Mouse (Mus musculus) heart, embryonic 16.5 days (tissue): Measurements from ENCODE around the gene Plet1. TPM values are rescaled to one million over a fixed set of nuclear protein-coding genes. Genes with fewer than 3 reads are reported as not detected.

Experiments used
- ATAC-seq: fragments of 200-750 bp; cut with Nextera tagmentation; replicated peaks from 2 replicates; pipeline ENCODE4 v1.8.0; 2017; ENCODE audit warnings: moderate number of reproducible peaks; ENCODE audit not compliant: insufficient read depth, low FRiP score; ENCODE audit errors: extremely low read depth
- H3K27ac ChIP-seq: fragments of 300-500 bp; sonication (generic); 2 replicates; pipeline ENCODE4 v1.5.1; 2014; ENCODE audit warnings: mild to moderate bottlenecking, low read length, control low read depth, moderate library complexity
- H3K27me3 ChIP-seq: fragments of 300-500 bp; sonication (generic); 2 replicates; pipeline ENCODE4 v1.6.1; 2014; ENCODE audit warnings: low read length, mixed read lengths; ENCODE audit not compliant: control insufficient read depth, insufficient read depth
- H3K36me3 ChIP-seq: fragments of 300-500 bp; sonication (generic); 2 replicates; pipeline ENCODE4 v1.6.1; 2014; ENCODE audit not compliant: control insufficient read depth, insufficient read depth
- H3K4me1 ChIP-seq: fragments of 300-500 bp; sonication (generic); 2 replicates; pipeline ENCODE4 v1.6.1; 2014; ENCODE audit warnings: low read length, mixed read lengths; ENCODE audit not compliant: control insufficient read depth, insufficient read depth
- H3K4me2 ChIP-seq: fragments of 300-500 bp; sonication (generic); 2 replicates; pipeline ENCODE4 v1.6.1; 2014; ENCODE audit warnings: low read depth, mild to moderate bottlenecking, control low read depth, low read length
- H3K4me3 ChIP-seq: fragments of 300-500 bp; sonication (generic); 2 replicates; pipeline ENCODE4 v1.5.1; 2014; ENCODE audit warnings: mild to moderate bottlenecking, control low read depth, low read length
- H3K9ac ChIP-seq: fragments of 300-500 bp; sonication (generic); 2 replicates; pipeline ENCODE4 v1.6.1; 2014; ENCODE audit warnings: low read length, control low read depth
- H3K9me3 ChIP-seq: fragments of 300-500 bp; sonication (generic); replicated peaks from 2 replicates; pipeline ENCODE4 v1.6.1; 2016; ENCODE audit warnings: low read length; ENCODE audit not compliant: control insufficient read depth
- WGBS: fragments of 180-500 bp; shearing (Covaris S2); extraction: QIAGEN DNeasy Blood & Tissue Kit; methylation state at CpG from one replicate; pipeline ENCODE4 v1.1.7; 2014; 5-methylcytosine and 5-hydroxymethylcytosine counted together
- polyA plus RNA-seq: library from polyadenylated mRNA; unstranded; fragments of >200 nt; fragmentation: Nextera tagmentation; extraction: Ambion mirVana; gene quantifications from 2 replicates; pipeline ENCODE4 v1.2.1, GENCODE M21; 2015

Gene Plet1
- polyA plus RNA-seq, 1 experiment from 2014 or later = 1.7 TPM

DNA sequence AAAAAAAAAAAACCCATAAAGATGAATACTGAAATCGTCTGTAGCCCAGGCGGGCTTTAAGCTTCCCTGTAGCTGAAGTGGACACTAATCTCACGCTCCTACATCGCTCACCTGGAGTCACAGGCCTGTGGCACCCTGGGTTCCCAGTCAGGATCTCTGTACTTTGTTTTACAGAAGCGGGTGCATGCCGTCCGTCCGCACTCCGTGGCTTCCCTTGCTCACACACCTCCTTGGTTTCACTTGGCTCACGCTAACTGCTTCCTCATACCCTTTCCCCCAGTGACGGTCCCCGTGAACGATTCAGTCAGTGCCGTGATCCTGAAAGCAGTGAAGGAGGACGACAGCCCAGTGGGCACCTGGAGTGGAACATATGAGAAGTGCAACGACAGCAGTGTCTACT lies 4.5 kb downstream of the Plet1 start:
- no peaks in the 10 kb centered on the region for H3K9me3 ChIP-seq
- no peak overlapping the region for H3K4me3 ChIP-seq
- H3K9ac ChIP-seq = no peak overlapping the region
- H3K4me2 ChIP-seq = no peak overlapping the region
- H3K4me1 ChIP-seq = peaks cover 10% of the 10 kb centered on the region
- 77% methylated on average over 16 of the region's 16 CpGs for WGBS
- no peak overlapping the region for H3K27ac ChIP-seq
- no peaks in the 10 kb centered on the region; the same call in 1 of the 2 replicates for H3K27me3 ChIP-seq
- no peaks in the 10 kb centered on the region for H3K36me3 ChIP-seq
- no peak for ATAC-seq

DNA sequence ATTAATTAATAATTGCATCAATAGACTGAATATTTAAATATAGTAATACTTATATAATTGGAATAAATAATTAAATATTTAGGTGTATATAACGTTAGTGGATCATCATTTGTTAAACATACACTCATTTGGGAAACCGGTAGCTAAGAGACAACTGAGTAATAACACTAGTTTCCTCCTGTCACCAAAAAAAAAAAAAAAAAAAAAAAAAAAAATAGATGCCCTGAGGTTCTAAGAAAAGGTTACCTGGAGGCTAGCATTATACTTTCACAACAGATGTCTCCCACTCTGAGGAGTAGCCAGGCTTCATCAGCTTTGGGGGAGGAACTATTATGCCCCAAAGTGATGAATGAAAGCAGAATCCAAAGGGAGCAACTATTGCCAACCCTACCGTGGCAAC lies 5.5 kb downstream of the Plet1 start:
- H3K36me3 ChIP-seq = no peaks in the 10 kb centered on the region
- no peak for ATAC-seq
- no peak overlapping the region for H3K4me3 ChIP-seq
- H3K9ac ChIP-seq = no peak overlapping the region
- H3K9me3 ChIP-seq = no peaks in the 10 kb centered on the region
- no peak overlapping the region for H3K4me2 ChIP-seq
- peaks cover 10% of the 10 kb centered on the region for H3K4me1 ChIP-seq
- 81% methylated on average over 3 of the region's 3 CpGs for WGBS
- no peak overlapping the region for H3K27ac ChIP-seq
- H3K27me3 ChIP-seq = no peaks in the 10 kb centered on the region; the same call in 1 of the 2 replicates

DNA sequence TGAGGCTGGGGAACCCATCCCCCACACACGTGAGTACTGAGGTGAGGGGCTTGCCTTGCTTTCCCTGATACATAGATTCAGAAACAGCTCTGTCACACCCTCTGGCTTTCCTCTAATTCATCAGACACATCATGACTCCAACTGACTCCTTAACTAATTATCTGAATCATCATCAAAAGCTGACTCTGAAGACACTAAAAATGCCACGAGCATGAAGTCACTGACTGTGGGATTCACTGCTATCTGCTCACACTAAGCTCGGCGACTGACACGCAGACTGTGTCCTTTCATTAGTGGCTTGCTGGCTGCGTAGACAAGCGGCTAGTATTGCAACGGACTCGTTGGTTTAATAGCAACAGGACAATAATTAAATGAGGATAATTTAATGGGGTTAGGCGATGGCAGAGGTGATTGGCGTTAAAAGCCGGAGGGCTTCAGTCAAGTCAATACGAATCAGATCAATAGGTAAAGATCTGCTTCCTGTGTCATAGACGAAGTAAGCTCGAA lies 6.2 kb downstream of the Plet1 start:
- Histone ChIP-seq H3K4me3 (peak overlapping the region; percentile 53), H3K9me3 (no peaks in the 10 kb centered on the region), H3K4me2 (peak overlapping the region; percentile 74), H3K36me3 (no peaks in the 10 kb centered on the region), H3K27ac (no peak overlapping the region), H3K9ac (peak overlapping the region; percentile 63), H3K27me3 (no peaks in the 10 kb centered on the region), H3K4me1 (peaks cover 10% of the 10 kb centered on the region)
- 63% methylated on average over 15 of the region's 15 CpGs for WGBS
- ATAC-seq = no peak

DNA sequence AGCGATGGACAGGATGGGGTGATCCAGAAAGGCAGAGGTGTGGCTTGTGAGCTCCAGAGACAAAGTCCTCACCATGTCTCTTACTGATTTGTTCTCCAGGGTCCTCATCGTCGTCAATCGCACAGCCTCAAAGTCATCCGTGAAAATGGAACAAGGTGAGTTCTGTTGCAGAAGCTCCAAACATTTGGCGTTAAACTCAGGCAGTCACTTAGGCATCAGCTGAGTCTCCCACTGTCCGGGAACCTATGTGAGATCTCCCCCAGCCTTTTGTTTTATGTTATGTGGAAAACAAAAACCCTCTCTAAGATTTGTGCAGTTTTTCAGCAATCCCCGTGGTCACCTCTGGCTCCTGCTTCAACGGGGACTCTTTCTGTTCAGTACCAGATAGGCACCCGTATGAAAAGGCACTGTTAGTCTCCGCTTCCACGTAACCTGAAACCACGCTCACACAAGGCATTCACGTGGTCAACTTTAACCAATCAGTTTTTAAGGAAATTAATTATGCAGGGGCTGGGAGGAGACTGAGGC lies 6.7 kb downstream of the Plet1 start:
- Histone ChIP-seq H3K27me3 (no peaks in the 10 kb centered on the region), H3K4me1 (peaks cover 7% of the 10 kb centered on the region), H3K4me3 (peak overlapping the region; percentile 53), H3K9me3 (no peaks in the 10 kb centered on the region), H3K36me3 (no peaks in the 10 kb centered on the region), H3K4me2 (peak overlapping the region; percentile 74), H3K27ac (peak overlapping the region; percentile 48), H3K9ac (peak overlapping the region; percentile 63)
- peak; percentile 83 for ATAC-seq
- 17% methylated on average over 14 of the region's 14 CpGs for WGBS

DNA sequence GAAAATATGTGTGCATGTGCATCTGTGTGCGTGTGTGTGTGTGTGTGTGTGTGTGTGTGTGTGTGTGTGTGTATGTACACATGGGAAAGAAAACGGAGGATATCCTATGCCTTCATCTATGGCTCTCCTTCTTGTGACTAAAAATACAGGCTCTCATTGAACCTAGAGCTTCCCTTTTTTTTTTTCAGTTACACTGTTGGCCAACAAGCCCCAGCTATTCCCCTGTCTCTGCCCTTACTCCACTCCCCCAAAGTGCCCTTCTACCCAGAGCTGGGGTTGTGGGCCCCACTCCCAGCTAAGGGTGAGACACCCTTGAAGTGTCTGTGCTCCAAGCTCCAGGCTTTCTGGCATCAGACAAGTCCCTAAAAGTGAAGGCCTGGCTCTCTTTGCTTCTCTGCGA lies 8.6 kb downstream of the Plet1 start:
- 86% methylated on average over 3 of the region's 3 CpGs for WGBS

DNA sequence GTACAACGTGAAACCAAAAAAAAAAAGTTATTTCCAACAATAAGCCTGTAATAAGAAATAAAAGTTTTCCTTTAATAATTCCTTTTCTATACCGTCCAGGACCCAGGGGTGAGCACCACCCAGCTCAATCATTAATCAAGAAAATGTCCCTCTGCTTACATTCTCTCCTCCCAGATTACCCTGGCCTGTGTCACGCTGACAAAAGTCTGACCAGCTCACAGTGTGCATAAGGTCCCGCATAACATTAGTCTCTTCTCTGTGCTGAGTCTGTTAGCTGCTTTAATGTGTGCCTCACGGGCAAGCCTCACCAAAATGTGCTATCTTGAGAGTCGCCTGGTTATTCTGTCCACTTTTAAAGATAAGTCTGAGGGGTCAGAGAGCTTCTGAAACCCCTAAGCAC lies 11.1 kb downstream of the Plet1 start:
- no peaks in the 10 kb centered on the region; the same call in 1 of the 2 replicates for H3K4me1 ChIP-seq
- H3K27me3 ChIP-seq = no peaks in the 10 kb centered on the region
- H3K4me3 ChIP-seq = no peak overlapping the region
- no peaks in the 10 kb centered on the region for H3K9me3 ChIP-seq
- H3K36me3 ChIP-seq = no peaks in the 10 kb centered on the region
- ATAC-seq = no peak
- no peak overlapping the region for H3K9ac ChIP-seq
- no peak overlapping the region for H3K27ac ChIP-seq
- 44% methylated on average over 6 of the region's 6 CpGs for WGBS
- no peak overlapping the region for H3K4me2 ChIP-seq

More for the DNA sequence above, 8.6 kb downstream of the Plet1 start:
- Histone ChIP-seq H3K4me1 (no peaks in the 10 kb centered on the region; the same call in 1 of the 2 replicates), H3K27me3 (no peaks in the 10 kb centered on the region), H3K4me3 (no peak overlapping the region), H3K4me2 (no peak overlapping the region), H3K9me3 (no peaks in the 10 kb centered on the region), H3K36me3 (no peaks in the 10 kb centered on the region), H3K27ac (no peak overlapping the region), H3K9ac (no peak overlapping the region)
- no peak for ATAC-seq

DNA sequence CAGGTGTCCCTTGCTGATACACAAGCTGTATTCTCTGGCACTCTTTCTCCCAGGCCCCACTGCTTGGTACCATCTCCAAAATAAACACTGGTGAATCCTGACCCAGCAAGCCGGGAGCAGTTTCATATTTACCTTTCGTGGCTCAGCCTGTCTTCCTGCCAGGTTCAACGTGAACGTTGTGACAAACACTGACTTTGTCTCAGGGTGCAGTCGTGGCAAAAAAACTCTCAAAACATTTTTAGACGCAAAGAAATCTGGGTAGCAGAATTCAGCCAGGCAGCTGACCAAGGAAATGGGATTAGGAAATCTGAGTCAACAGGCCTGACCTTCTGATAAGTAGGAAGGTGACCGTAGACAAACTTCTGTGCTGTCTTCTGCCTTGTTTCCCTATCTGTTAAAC lies 13.2 kb downstream of the Plet1 start:
- H3K27ac ChIP-seq = no peak overlapping the region
- no peaks in the 10 kb centered on the region for H3K9me3 ChIP-seq
- WGBS = 41% methylated on average over 7 of the region's 7 CpGs
- 0 out of 2 replicates have a peak, but pooled peaks have one; percentile 23 for ATAC-seq
- no peaks in the 10 kb centered on the region; the same call in 1 of the 2 replicates for H3K4me1 ChIP-seq
- H3K9ac ChIP-seq = no peak overlapping the region
- H3K4me3 ChIP-seq = no peak overlapping the region
- no peak overlapping the region for H3K4me2 ChIP-seq
- no peaks in the 10 kb centered on the region for H3K27me3 ChIP-seq
- H3K36me3 ChIP-seq = no peaks in the 10 kb centered on the region

DNA sequence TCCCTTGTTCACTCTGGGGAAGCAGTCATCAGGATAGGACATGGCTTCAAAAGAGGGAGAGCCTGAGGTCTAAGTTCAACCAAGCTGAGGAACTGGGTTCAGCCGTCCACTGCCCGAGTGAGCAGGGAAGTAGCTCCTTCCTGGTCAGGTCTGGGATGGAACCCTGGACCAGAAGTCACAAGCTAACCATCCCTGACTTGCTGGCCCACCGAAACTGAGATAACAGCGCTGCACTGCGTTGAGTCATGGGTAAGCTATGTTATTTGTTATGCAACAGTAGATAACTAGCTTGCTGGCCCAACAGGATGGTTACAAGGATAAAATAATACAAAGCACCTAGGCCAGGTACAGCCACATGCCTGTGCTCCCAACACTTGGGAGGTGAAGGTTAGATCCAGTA lies 21.1 kb downstream of the Plet1 start:
- Histone ChIP-seq H3K9me3 (no peaks in the 10 kb centered on the region), H3K4me1 (no peaks in the 10 kb centered on the region), H3K36me3 (no peaks in the 10 kb centered on the region), H3K4me2 (no peak overlapping the region), H3K27ac (no peak overlapping the region), H3K4me3 (no peak overlapping the region), H3K9ac (no peak overlapping the region), H3K27me3 (no peaks in the 10 kb centered on the region)
- WGBS = 54% methylated on average over 5 of the region's 5 CpGs
- ATAC-seq = no peak

DNA sequence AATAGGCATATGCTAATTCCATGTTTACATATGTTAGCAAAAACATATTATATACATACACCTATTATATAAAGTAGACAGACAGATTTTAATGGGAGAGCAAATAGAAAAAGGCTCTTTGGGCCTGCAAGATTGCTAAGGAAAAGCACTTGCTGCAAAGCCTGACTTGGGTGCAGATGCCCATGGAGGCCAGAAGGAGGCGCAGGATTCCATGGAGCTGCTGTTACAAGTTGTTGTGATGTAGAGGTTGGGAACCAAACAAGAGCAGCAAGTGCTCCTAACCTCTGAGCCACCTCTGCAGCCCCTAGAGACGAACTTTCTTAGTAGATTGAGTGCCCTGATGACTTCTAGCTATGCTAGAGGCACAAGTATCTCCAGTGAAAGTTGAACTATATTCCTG lies 24.5 kb downstream of the Plet1 start:
- H3K9ac ChIP-seq = no peak overlapping the region
- no peak overlapping the region for H3K4me2 ChIP-seq
- no peak overlapping the region for H3K27ac ChIP-seq
- H3K4me1 ChIP-seq = no peaks in the 10 kb centered on the region
- H3K4me3 ChIP-seq = no peak overlapping the region
- no peaks in the 10 kb centered on the region for H3K9me3 ChIP-seq
- ATAC-seq = no peak
- peaks cover 5% of the 10 kb centered on the region for H3K36me3 ChIP-seq
- H3K27me3 ChIP-seq = no peaks in the 10 kb centered on the region
- WGBS = 17% methylated on average over 2 of the region's 2 CpGs
